Mouse (Mus musculus) midbrain, postnatal 0 days (tissue): ENCODE results near the gene Prap1. TPM values are rescaled to one million over a fixed set of nuclear protein-coding genes. Genes with fewer than 3 reads are reported as not detected.

Experiments used
- ATAC-seq: fragments of 200-750 bp; cut with Nextera tagmentation; 2 replicates; pipeline ENCODE4 v1.8.0; 2017; ENCODE audit warnings: moderate number of reproducible peaks, mild to moderate bottlenecking, moderate TSS enrichment, moderate library complexity; ENCODE audit not compliant: low FRiP score
- DNase-seq: peaks from one replicate; pipeline ENCODE4 v3.0.0-alpha.2; 2015; ENCODE audit warnings: low spot score
- H3K27ac ChIP-seq: fragments of 300-500 bp; sonication (generic); 2 replicates; pipeline ENCODE4 v1.5.1; 2014; ENCODE audit warnings: low read depth, mild to moderate bottlenecking, low read length, mixed read lengths
- H3K27me3 ChIP-seq: fragments of 300-500 bp; sonication (generic); 2 replicates; pipeline ENCODE4 v1.6.1; 2014; ENCODE audit warnings: low read length, control low read depth, mixed read lengths; ENCODE audit not compliant: insufficient read depth
- H3K36me3 ChIP-seq: fragments of 300-500 bp; sonication (generic); 2 replicates; pipeline ENCODE4 v1.6.1; 2014; ENCODE audit warnings: low read length, control low read depth, mixed read lengths; ENCODE audit not compliant: insufficient read depth
- H3K4me1 ChIP-seq: fragments of 300-500 bp; sonication (generic); 2 replicates; pipeline ENCODE4 v1.6.1; 2014; ENCODE audit warnings: mild to moderate bottlenecking, control low read depth, antibody characterized with exemption, low read length, mixed read lengths; ENCODE audit not compliant: insufficient read depth
- H3K4me2 ChIP-seq: fragments of 300-500 bp; sonication (generic); 2 replicates; pipeline ENCODE4 v1.6.1; 2014; ENCODE audit warnings: low read depth, mild to moderate bottlenecking, low read length, mixed read lengths; ENCODE audit not compliant: poor library complexity, severe bottlenecking
- H3K4me3 ChIP-seq: fragments of 300-500 bp; sonication (generic); 2 replicates; pipeline ENCODE4 v1.5.1; 2014; ENCODE audit warnings: low read depth, mild to moderate bottlenecking, low read length, moderate library complexity
- H3K9ac ChIP-seq: fragments of 300-500 bp; sonication (generic); replicated peaks from 2 replicates; pipeline ENCODE4 v1.6.1; 2014; ENCODE audit warnings: mild to moderate bottlenecking, low read length, moderate library complexity, mixed read lengths; ENCODE audit not compliant: poor library complexity, severe bottlenecking
- H3K9me3 ChIP-seq: fragments of 300-500 bp; sonication (generic); 2 replicates; pipeline ENCODE4 v1.6.1; 2016; ENCODE audit warnings: low read length, control low read depth
- CTCF ChIP-seq: IDR thresholded peaks from 2 replicates; pipeline ENCODE4 v1.5.1; 2016; ENCODE audit warnings: antibody characterized with exemption, mild to moderate bottlenecking
- WGBS: fragments of 180-500 bp; shearing (Covaris S2); extraction: QIAGEN DNeasy Blood & Tissue Kit; methylation state at CpG from one replicate; pipeline ENCODE4 v1.1.7; 2014; 5-methylcytosine and 5-hydroxymethylcytosine counted together
- polyA plus RNA-seq: library from polyadenylated mRNA; unstranded; fragments of >200 nt; fragmentation: Nextera tagmentation; extraction: Ambion mirVana; gene quantifications from 2 replicates; pipeline ENCODE4 v1.2.1, GENCODE M21; 2015
- total RNA-seq: library from RNA; depleted of rRNA; stranded (reverse); fragments of >200 nt; gene quantifications from 2 replicates; pipeline ENCODE4 v1.2.3, GENCODE M21; 2014

Gene Prap1
- total and polyA plus RNA-seq, 2 experiments from 2014 or later = not detected

GRCm38 (mm10) chr7:140054124-140054523 lies 39.1 kb upstream of the Prap1 start:
- DNase-seq = no peak
- Histone ChIP-seq H3K4me2 (no peak overlapping the region), H3K4me1 (peaks cover 6% of the 10 kb centered on the region), H3K27ac (no peak overlapping the region), H3K36me3 (no peaks in the 10 kb centered on the region), H3K9ac (no peak overlapping the region), H3K9me3 (no peaks in the 10 kb centered on the region), H3K27me3 (peaks cover 50% of the 10 kb centered on the region), H3K4me3 (no peak overlapping the region)
- WGBS = 85% methylated on average over 4 of the region's 4 CpGs
- no peak for ATAC-seq
- TF ChIP-seq CTCF = no peak

- Histone ChIP-seq H3K27ac (peak overlapping the region; percentile 57), H3K9me3 (no peaks in the 10 kb centered on the region), H3K4me2 (peak overlapping the region; percentile 85), H3K4me1 (peaks cover 6% of the 10 kb centered on the region), H3K27me3 (peaks cover 25% of the 10 kb centered on the region), H3K9ac (peak overlapping the region; percentile 76), H3K36me3 (no peaks in the 10 kb centered on the region), H3K4me3 (peak overlapping the region; percentile 49)
- TF ChIP-seq CTCF = peak; percentile 50
- WGBS = 3% methylated on average over 52 of the region's 53 CpGs
- ATAC-seq (peak; percentile 66), DNase-seq (peak; percentile 78)
These were observed 35.5 kb upstream of the Prap1 start for GRCm38 (mm10) chr7:140057413-140058407.

- Histone ChIP-seq H3K27ac (peak overlapping the region; percentile 57; the same call in 1 of the 2 replicates), H3K4me2 (peak overlapping the region; percentile 85), H3K4me1 (peaks cover 6% of the 10 kb centered on the region), H3K9me3 (no peaks in the 10 kb centered on the region), H3K36me3 (no peaks in the 10 kb centered on the region), H3K9ac (peak overlapping the region; percentile 76), H3K27me3 (peaks cover 23% of the 10 kb centered on the region), H3K4me3 (peak overlapping the region; percentile 49)
- TF ChIP-seq CTCF = no peak
- 10% methylated on average over 7 of the region's 7 CpGs for WGBS
- DNase-seq = no peak
- ATAC-seq = no peak
These were observed 34.7 kb upstream of the Prap1 start for GRCm38 (mm10) chr7:140058528-140058927.

- Histone ChIP-seq H3K27me3 (peaks cover 28% of the 10 kb centered on the region), H3K9ac (no peak overlapping the region), H3K27ac (no peak overlapping the region), H3K4me2 (no peak overlapping the region), H3K9me3 (no peaks in the 10 kb centered on the region), H3K4me1 (peaks cover 6% of the 10 kb centered on the region), H3K36me3 (no peaks in the 10 kb centered on the region), H3K4me3 (no peak overlapping the region)
- no peak for ATAC-seq
- TF ChIP-seq CTCF = no peak
- WGBS = 24% methylated on average over 4 of the region's 4 CpGs
- DNase-seq = peak; percentile 24
These were observed 33.6 kb upstream of the Prap1 start for GRCm38 (mm10) chr7:140059601-140060000.

- Histone ChIP-seq H3K4me2 (peak overlapping the region; percentile 79), H3K4me1 (peaks cover 6% of the 10 kb centered on the region), H3K9ac (peak overlapping the region; percentile 61), H3K27ac (no peak overlapping the region), H3K4me3 (peak overlapping the region; percentile 34), H3K36me3 (no peaks in the 10 kb centered on the region), H3K9me3 (no peaks in the 10 kb centered on the region), H3K27me3 (peaks cover 26% of the 10 kb centered on the region)
- 1% methylated on average over 46 of the region's 47 CpGs for WGBS
- ATAC-seq (peak; percentile 20; the same call in 1 of the 2 replicates), DNase-seq (peak; percentile 82)
- no peak for TF ChIP-seq CTCF
These were observed 32.0 kb upstream of the Prap1 start for GRCm38 (mm10) chr7:140060936-140061831.
